Mouse (Mus musculus): ENCODE measurements around the gene Tmem178b. TPM values are rescaled to one million over a fixed set of nuclear protein-coding genes. Genes with fewer than 3 reads are reported as not detected.

Gene Tmem178b
- polyA plus RNA-seq, 1 experiment, result 0.11 TPM

DNA sequence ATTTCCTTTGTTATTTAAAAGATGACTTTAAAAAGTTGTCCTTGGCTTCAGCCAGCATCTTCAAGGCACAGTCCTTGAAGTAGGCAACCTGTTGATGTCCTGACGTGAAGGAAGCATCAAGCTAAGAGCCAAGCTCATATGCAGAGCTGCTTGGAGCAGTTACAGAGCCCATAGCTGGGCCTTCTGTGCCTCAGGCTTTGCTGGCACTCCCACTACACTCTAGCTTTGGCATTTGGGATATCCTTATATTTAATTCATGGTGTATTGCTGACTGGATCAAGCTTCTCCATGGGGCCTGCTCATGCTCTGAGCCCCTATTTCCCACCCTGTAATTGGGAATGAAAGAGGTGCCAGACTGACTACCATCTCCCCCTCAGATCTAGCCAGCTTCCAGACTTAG lies 179.5 kb downstream of the Tmem178b start:
- no peak for DNase-seq (ENCODE audit: low read depth in 1 of 2, low spot score in 2 of 2)
- Histone ChIP-seq H3K27ac (ENCODE audit: insufficient read depth, low read length) (no peak overlapping the region), H3K4me1 (ENCODE audit: control insufficient read depth, insufficient read depth, insufficient read length) (no peaks in the 10 kb centered on the region), H3K27me3 (ENCODE audit: control insufficient read depth, insufficient read depth, low read length) (no peaks in the 10 kb centered on the region), H3K36me3 (ENCODE audit: control insufficient read depth, insufficient read depth, low read length) (no peaks in the 10 kb centered on the region), H3K4me3 (ENCODE audit: extremely low read depth, insufficient read depth, insufficient read length) (no peak overlapping the region)
- TF ChIP-seq POLR2A (IDR thresholded peaks at IDR 0.05; ENCODE audit: low read depth, low read length) (no peak), CTCF (IDR thresholded peaks at IDR 0.05; ENCODE audit: extremely low read depth, insufficient read depth, insufficient read length, insufficient replicate concordance) (no peak)
- 86% methylated on average over 1 of the region's 1 CpGs for WGBS

GRCm38 (mm10) chr6:40059466-40059865 lies 186.4 kb downstream of the Tmem178b start:
- DNase-seq (ENCODE audit: low read depth in 1 of 2, low spot score in 2 of 2), result no peak
- 77% methylated on average over 3 of the region's 3 CpGs for WGBS
- no peak for TF ChIP-seq CTCF (IDR thresholded peaks at IDR 0.05; ENCODE audit: extremely low read depth, insufficient read depth, insufficient read length, insufficient replicate concordance)
- no peak for TF ChIP-seq POLR2A (IDR thresholded peaks at IDR 0.05; ENCODE audit: low read depth, low read length)

GRCm38 (mm10) chr6:40061327-40062189 lies 188.5 kb downstream of the Tmem178b start:
- no peaks in the 10 kb centered on the region for H3K27me3 ChIP-seq (ENCODE audit: control insufficient read depth, insufficient read depth, low read length)
- no peak overlapping the region for H3K27ac ChIP-seq (ENCODE audit: insufficient read depth, low read length)
- no peak for DNase-seq (ENCODE audit: low read depth in 1 of 2, low spot score in 2 of 2)
- no peaks in the 10 kb centered on the region for H3K36me3 ChIP-seq (ENCODE audit: control insufficient read depth, insufficient read depth, low read length)
- 85% methylated on average over 5 of the region's 5 CpGs for WGBS
- TF ChIP-seq CTCF (IDR thresholded peaks at IDR 0.05; ENCODE audit: extremely low read depth, insufficient read depth, insufficient read length, insufficient replicate concordance) (no peak), POLR2A (IDR thresholded peaks at IDR 0.05; ENCODE audit: low read depth, low read length) (no peak)
- no peak overlapping the region for H3K4me3 ChIP-seq (ENCODE audit: extremely low read depth, insufficient read depth, insufficient read length)
- no peaks in the 10 kb centered on the region for H3K4me1 ChIP-seq (ENCODE audit: control insufficient read depth, insufficient read depth, insufficient read length)

More at GRCm38 (mm10) chr6:40059466-40059865, 186.4 kb downstream of the Tmem178b start:
- no peaks in the 10 kb centered on the region for H3K36me3 ChIP-seq (ENCODE audit: control insufficient read depth, insufficient read depth, low read length)
- H3K27ac ChIP-seq (ENCODE audit: insufficient read depth, low read length), result no peak overlapping the region
- no peaks in the 10 kb centered on the region for H3K4me1 ChIP-seq (ENCODE audit: control insufficient read depth, insufficient read depth, insufficient read length)
- no peak overlapping the region for H3K4me3 ChIP-seq (ENCODE audit: extremely low read depth, insufficient read depth, insufficient read length)
- H3K27me3 ChIP-seq (ENCODE audit: control insufficient read depth, insufficient read depth, low read length), result no peaks in the 10 kb centered on the region

- no peak for DNase-seq (ENCODE audit: low read depth in 1 of 2, low spot score in 2 of 2)
- no peaks in the 10 kb centered on the region for H3K36me3 ChIP-seq (ENCODE audit: control insufficient read depth, insufficient read depth, low read length)
- 87% methylated on average over 7 of the region's 7 CpGs for WGBS
- no peaks in the 10 kb centered on the region for H3K4me1 ChIP-seq (ENCODE audit: control insufficient read depth, insufficient read depth, insufficient read length)
- H3K27ac ChIP-seq (ENCODE audit: insufficient read depth, low read length), result no peak overlapping the region
- no peaks in the 10 kb centered on the region for H3K27me3 ChIP-seq (ENCODE audit: control insufficient read depth, insufficient read depth, low read length)
- TF ChIP-seq POLR2A (IDR thresholded peaks at IDR 0.05; ENCODE audit: low read depth, low read length) (no peak), CTCF (IDR thresholded peaks at IDR 0.05; ENCODE audit: extremely low read depth, insufficient read depth, insufficient read length, insufficient replicate concordance) (no peak)
- H3K4me3 ChIP-seq (ENCODE audit: extremely low read depth, insufficient read depth, insufficient read length), result no peak overlapping the region
Observed at GRCm38 (mm10) chr6:40062190-40062501, 189.1 kb downstream of the Tmem178b start.

DNA sequence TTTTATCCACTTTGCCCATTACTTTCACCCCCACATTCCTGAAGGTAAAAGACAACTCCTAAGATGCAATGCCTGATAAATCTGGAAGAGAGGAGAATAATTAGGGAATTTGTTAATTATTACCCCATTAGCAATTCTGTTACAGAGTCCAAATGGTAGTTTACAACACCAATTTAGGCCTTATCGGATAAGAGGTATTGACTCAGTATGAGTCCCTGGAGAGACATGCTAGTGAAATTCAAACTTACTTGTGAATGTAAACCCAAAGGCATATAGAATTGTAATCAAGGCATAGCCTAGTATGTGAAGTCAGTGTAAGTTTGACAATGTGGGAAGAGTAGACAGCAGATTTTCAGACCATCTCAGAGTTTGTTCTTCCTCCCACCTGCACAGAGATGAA lies 190.4 kb downstream of the Tmem178b start:
- H3K4me1 ChIP-seq (ENCODE audit: control insufficient read depth, insufficient read depth, insufficient read length), result no peaks in the 10 kb centered on the region
- DNase-seq (ENCODE audit: low read depth in 1 of 2, low spot score in 2 of 2), result no peak
- TF ChIP-seq CTCF (IDR thresholded peaks at IDR 0.05; ENCODE audit: extremely low read depth, insufficient read depth, insufficient read length, insufficient replicate concordance) (no peak), POLR2A (IDR thresholded peaks at IDR 0.05; ENCODE audit: low read depth, low read length) (no peak)
- H3K4me3 ChIP-seq (ENCODE audit: extremely low read depth, insufficient read depth, insufficient read length), result no peak overlapping the region
- WGBS, result 93% methylated on average over 1 of the region's 1 CpGs
- H3K27ac ChIP-seq (ENCODE audit: insufficient read depth, low read length), result no peak overlapping the region
- H3K27me3 ChIP-seq (ENCODE audit: control insufficient read depth, insufficient read depth, low read length), result no peaks in the 10 kb centered on the region
- H3K36me3 ChIP-seq (ENCODE audit: control insufficient read depth, insufficient read depth, low read length), result no peaks in the 10 kb centered on the region

GRCm38 (mm10) chr6:40063899-40064298 lies 190.8 kb downstream of the Tmem178b start:
- Histone ChIP-seq H3K4me1 (ENCODE audit: control insufficient read depth, insufficient read depth, insufficient read length) (no peaks in the 10 kb centered on the region), H3K36me3 (ENCODE audit: control insufficient read depth, insufficient read depth, low read length) (no peaks in the 10 kb centered on the region), H3K4me3 (ENCODE audit: extremely low read depth, insufficient read depth, insufficient read length) (no peak overlapping the region), H3K27me3 (ENCODE audit: control insufficient read depth, insufficient read depth, low read length) (no peaks in the 10 kb centered on the region), H3K27ac (ENCODE audit: insufficient read depth, low read length) (no peak overlapping the region)
- no peak for DNase-seq (ENCODE audit: low read depth in 1 of 2, low spot score in 2 of 2)
- WGBS, result 68% methylated on average over 1 of the region's 1 CpGs
- TF ChIP-seq CTCF (IDR thresholded peaks at IDR 0.05; ENCODE audit: extremely low read depth, insufficient read depth, insufficient read length, insufficient replicate concordance) (no peak), POLR2A (IDR thresholded peaks at IDR 0.05; ENCODE audit: low read depth, low read length) (no peak)

DNA sequence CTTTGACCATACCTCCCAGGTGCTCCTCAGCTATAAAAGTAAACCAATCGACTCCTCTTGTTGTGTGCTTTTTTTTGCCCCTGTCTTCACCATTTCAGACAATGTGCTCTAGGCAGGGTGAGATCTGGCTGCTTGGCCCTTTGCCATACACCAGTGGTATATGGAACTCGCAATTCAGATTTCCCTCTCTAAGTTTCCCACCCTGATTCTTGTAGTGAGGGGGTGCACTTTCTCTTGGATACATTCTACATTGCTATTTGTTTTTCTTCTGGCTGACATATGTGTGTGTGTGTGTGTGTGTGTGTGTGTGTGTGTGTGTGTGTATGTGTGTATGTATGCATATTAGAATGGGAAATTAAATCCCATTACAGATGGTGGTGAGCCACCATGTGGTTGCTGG lies 191.3 kb downstream of the Tmem178b start:
- WGBS, result 72% methylated on average over 2 of the region's 2 CpGs
- no peak for TF ChIP-seq POLR2A (IDR thresholded peaks at IDR 0.05; ENCODE audit: low read depth, low read length)
- no peak for TF ChIP-seq CTCF (IDR thresholded peaks at IDR 0.05; ENCODE audit: extremely low read depth, insufficient read depth, insufficient read length, insufficient replicate concordance)
- Histone ChIP-seq H3K4me1 (ENCODE audit: control insufficient read depth, insufficient read depth, insufficient read length) (no peaks in the 10 kb centered on the region), H3K27me3 (ENCODE audit: control insufficient read depth, insufficient read depth, low read length) (no peaks in the 10 kb centered on the region), H3K36me3 (ENCODE audit: control insufficient read depth, insufficient read depth, low read length) (no peaks in the 10 kb centered on the region), H3K27ac (ENCODE audit: insufficient read depth, low read length) (no peak overlapping the region), H3K4me3 (ENCODE audit: extremely low read depth, insufficient read depth, insufficient read length) (no peak overlapping the region)
- DNase-seq (ENCODE audit: low read depth in 1 of 2, low spot score in 2 of 2), result no peak
